Mouse (Mus musculus) G1E (cell line): ENCODE measurements around the gene Zfp398. TPM values are rescaled to one million over a fixed set of nuclear protein-coding genes. Genes with fewer than 3 reads are reported as not detected.
A peak's percentile ranks its signal among the peaks of the same experiment; 100 is the strongest.
"Not testable (repeated sequence)": the region's sequence is repeated elsewhere in the genome, so short reads cannot be mapped to it uniquely, and the experiment has no call there.

Experiments
- ATAC-seq: 2 replicates; pipeline ENCODE4 v1.8.0; 2016; ENCODE audit warnings: mild to moderate bottlenecking; ENCODE audit not compliant: insufficient number of reproducible peaks, poor library complexity, low FRiP score, severe bottlenecking; ENCODE audit errors: extremely low read depth
- DNase-seq: peaks from one replicate; pipeline ENCODE4 v3.0.0; 2012; ENCODE audit warnings: low spot score
- H3K27me3 ChIP-seq: 2 replicates; pipeline ENCODE4 v1.6.1; 2012; ENCODE audit warnings: mild to moderate bottlenecking, low read length, inconsistent platforms; ENCODE audit not compliant: insufficient read depth
- H3K36me3 ChIP-seq: replicated peaks from 2 replicates; pipeline ENCODE3; 2012; ENCODE audit warnings: mild to moderate bottlenecking, inconsistent platforms
- H3K4me1 ChIP-seq: 2 replicates; pipeline ENCODE4 v1.6.1; 2012; ENCODE audit warnings: low read depth, low read length, inconsistent platforms, mixed read lengths; ENCODE audit not compliant: insufficient read depth
- H3K4me3 ChIP-seq: 2 replicates; pipeline ENCODE4 v1.5.1; 2012; ENCODE audit warnings: low read depth, mild to moderate bottlenecking, inconsistent platforms, low read length, moderate library complexity, mixed read lengths
- H3K9me3 ChIP-seq: replicated peaks from 2 replicates; pipeline ENCODE4 v1.6.1; 2012; ENCODE audit warnings: inconsistent platforms
- CTCF ChIP-seq: IDR thresholded peaks from 2 replicates; pipeline ENCODE4 v1.5.1; 2012; ENCODE audit warnings: low read depth, low read length, inconsistent platforms, mixed read lengths
- GATA1 ChIP-seq: IDR thresholded peaks from 2 replicates; pipeline ENCODE4 v1.6.1; 2012; ENCODE audit warnings: borderline replicate concordance, low read length, inconsistent platforms, mixed read lengths
- GATA2 ChIP-seq: IDR thresholded peaks from 2 replicates; pipeline ENCODE4 v1.6.1; 2012; ENCODE audit warnings: low read depth, low read length, inconsistent platforms, borderline replicate concordance
- POLR2AphosphoS5 ChIP-seq: IDR thresholded peaks from 2 replicates; pipeline ENCODE4 v1.6.1; 2012; ENCODE audit warnings: low read depth, low read length, inconsistent platforms; ENCODE audit not compliant: insufficient replicate concordance
- TAL1 ChIP-seq: conservative IDR thresholded peaks from 2 replicates; pipeline ENCODE4 v1.6.1; 2012; ENCODE audit warnings: low read depth, low read length, inconsistent platforms, mixed read lengths
- polyA plus RNA-seq: library from polyadenylated mRNA; stranded (reverse); fragments of >175 nt; gene quantifications from 2 replicates; pipeline ENCODE4 v1.2.3, GENCODE M21; 2012
- total RNA-seq, 2 experiments: library from RNA; stranded (forward) in 1 of 2; stranded (reverse) in 1 of 2; fragments of 200-1000 nt in 1 of 2; fragments of >200 nt in 1 of 2; fragmentation: Nextera tagmentation in 1 of 2; gene quantifications; 2 replicates each; pipeline ENCODE4 v1.2.3; 2014 to 2017

The Zfp398 gene
- total and polyA plus RNA-seq, 3 experiments: 4.6 to 27.5 (median 15.7) TPM

DNA sequence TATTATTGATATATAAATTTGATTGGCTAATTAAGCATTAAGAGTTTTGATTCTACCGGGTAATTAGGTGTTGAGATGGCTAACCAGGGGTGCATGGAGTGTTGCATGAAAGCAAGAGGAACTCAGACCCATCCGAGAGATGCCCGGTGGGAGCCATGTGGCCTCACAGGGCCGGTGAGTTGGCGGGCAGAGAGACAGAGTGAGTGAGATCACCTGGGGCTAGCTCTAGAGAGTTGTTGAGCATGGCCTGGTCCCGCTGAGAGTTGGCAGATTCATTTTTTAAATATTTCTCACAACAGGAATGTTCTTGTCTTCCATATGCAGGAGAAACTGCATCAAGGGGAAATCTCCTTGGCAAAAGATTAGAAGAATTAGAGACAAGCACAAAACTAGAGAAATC lies 21.8 kb downstream of the Zfp398 start:
- TF ChIP-seq GATA1 (no peak), TAL1 (no peak), CTCF (no peak), POLR2AphosphoS5 (no peak)
- DNase-seq (no peak), ATAC-seq (no peak)
- Histone ChIP-seq H3K27me3 (no peaks in the 10 kb centered on the region), H3K9me3 (no peaks in the 10 kb centered on the region), H3K36me3 (peaks cover 41% of the 10 kb centered on the region), H3K4me3 (no peak overlapping the region), H3K4me1 (no peaks in the 10 kb centered on the region)

DNA sequence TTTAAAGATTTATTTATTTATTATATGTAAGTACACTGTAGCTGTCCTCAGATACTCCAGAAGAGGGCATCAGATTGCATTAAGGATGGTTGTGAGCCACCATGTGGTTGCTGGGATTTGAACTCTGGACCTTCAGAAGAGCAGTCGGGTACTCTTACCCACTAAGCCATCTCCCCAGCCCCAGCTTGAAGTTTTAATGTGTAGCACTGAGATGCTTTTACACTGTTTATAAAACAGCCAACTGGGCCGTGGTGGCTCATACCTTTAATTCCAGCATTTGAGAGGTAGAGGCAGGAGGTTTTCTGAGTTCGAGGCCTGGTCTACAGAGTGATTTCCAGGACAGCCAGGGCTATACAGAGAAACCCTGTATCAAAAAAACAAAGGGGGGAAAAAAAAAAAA lies 22.3 kb downstream of the Zfp398 start:
- H3K36me3 ChIP-seq: peaks cover 46% of the 10 kb centered on the region
- not testable (repeated sequence) for H3K9me3 ChIP-seq, H3K27me3 ChIP-seq, H3K4me1 ChIP-seq, H3K4me3 ChIP-seq, ATAC-seq, DNase-seq

DNA sequence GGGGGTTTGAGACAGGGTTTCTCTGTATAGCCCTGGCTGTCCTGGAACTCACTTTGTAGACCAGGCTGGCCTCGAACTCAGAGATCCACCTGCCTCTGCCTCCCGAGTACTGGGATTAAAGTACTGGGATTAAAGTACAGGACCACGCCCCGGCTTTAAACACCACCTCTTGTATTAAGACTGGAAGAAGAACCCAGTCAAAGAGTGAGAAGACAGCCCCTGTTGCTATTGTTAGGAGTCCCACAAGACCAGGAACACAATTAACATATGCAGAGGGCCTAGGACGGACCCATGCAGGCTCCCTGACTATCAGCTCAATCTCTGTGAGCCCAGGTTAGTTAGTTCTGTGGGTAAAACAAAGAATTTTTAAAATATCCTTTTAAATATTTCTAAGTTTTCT lies 36.8 kb downstream of the Zfp398 start:
- ATAC-seq: no peak
- DNase-seq: no peak

DNA sequence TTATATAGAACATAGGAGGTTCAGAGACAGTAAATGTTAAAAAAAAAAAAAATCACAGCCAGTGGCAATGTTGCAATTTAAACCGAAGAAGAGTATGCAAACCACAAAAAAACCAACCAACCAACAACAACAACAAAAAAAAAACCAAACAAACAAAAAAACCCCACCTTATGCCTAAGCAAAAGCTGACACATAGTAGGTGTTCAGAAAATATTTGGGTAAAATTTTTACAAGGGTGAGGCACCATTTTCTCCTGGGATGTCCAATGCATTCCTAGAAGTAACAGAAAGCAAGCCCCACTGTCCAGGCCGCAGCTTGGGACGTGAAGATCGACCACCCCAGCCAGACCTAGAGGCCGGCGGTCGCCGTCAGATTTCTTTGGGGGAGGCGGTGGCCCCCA lies 41.6 kb downstream of the Zfp398 start, which contains the start of gene Zfp282:
Zfp282 (plus strand) TSS at position 147 of the 400 bp plus-strand sequence.
- DNase-seq (no peak), ATAC-seq (no peak)
- peaks cover 23% of the 10 kb centered on the region for H3K4me1 ChIP-seq
- no peak for TF ChIP-seq GATA2
- no peak for TF ChIP-seq TAL1
- H3K27me3 ChIP-seq: no peaks in the 10 kb centered on the region
- H3K36me3 ChIP-seq: peaks cover 29% of the 10 kb centered on the region
- peak within 1 kb of the TSS; percentile 86 for H3K4me3 ChIP-seq
- no peaks in the 10 kb centered on the region for H3K9me3 ChIP-seq

More for the DNA sequence above, 36.8 kb downstream of the Zfp398 start:
- Histone ChIP-seq H3K4me3 (no peak overlapping the region), H3K9me3 (no peaks in the 10 kb centered on the region), H3K27me3 (no peaks in the 10 kb centered on the region), H3K4me1 (peaks cover 2% of the 10 kb centered on the region; the same call in 1 of the 2 replicates), H3K36me3 (peaks cover 26% of the 10 kb centered on the region)
- no peak for TF ChIP-seq GATA1
- TF ChIP-seq CTCF: no peak
- no peak for TF ChIP-seq GATA2
- TF ChIP-seq TAL1: no peak

DNA sequence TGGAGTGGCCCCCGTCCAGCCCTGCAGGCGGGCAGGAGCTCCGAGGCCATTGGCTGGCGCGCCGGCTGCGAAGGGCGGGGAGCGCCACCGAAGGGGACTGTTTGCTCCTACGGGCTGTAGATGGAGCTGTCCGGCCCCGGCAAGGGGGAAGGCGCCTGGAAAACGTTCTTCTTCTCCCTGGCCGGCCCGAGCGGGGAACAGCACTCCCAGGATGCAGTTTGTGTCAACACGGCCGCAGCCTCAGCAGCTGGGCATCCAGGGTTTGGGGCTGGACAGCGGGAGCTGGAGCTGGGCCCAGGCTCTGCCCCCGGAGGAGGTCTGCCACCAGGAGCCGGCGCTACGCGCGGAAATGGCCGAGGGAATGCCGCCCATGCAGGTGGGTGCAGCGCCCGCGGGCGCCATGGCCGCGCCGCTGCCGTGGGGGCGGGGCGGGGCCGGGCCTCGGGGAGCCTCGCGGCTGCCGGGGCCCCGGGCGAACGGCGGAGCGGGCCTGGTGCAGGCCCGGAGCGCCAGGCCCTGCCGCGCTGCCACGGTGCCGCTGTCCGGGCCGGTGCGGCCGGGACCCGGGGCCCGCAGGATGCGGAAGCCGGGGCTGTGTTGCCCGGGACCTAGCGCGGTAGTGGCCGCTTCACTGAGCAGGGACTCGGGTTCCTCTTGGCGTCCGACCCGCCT lies 42.1 kb downstream of the Zfp398 start:
- DNase-seq (peak; percentile 95), ATAC-seq (peak; percentile 79)
- Histone ChIP-seq H3K4me3 (peak overlapping the region; percentile 86), H3K27me3 (no peaks in the 10 kb centered on the region), H3K9me3 (no peaks in the 10 kb centered on the region), H3K4me1 (peaks cover 27% of the 10 kb centered on the region), H3K36me3 (peaks cover 35% of the 10 kb centered on the region)
- TF ChIP-seq GATA1 (no peak), POLR2AphosphoS5 (no peak), CTCF (no peak), GATA2 (no peak), TAL1 (no peak)

DNA sequence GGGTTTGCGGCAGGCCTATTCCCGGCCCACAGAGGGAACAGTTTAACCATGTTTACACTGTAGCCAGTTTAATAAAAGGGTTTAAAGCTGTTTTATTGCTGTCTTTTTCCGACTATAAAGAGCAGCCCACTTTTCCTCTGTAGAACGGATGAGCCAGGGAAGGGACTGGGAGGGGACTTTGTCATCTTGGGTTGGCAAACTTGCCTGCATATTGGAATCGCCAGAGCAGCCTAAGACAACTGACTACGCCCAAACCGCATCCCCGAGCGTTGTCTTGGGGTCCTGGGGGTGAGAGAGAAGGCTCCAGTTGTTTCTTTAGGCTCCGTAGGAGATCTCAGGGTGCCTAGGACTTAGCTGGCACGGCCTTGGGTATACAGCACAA lies 42.7 kb downstream of the Zfp398 start:
- peaks cover 29% of the 10 kb centered on the region for H3K4me1 ChIP-seq
- H3K4me3 ChIP-seq: peak overlapping the region; percentile 86
- no peaks in the 10 kb centered on the region for H3K27me3 ChIP-seq
- TF ChIP-seq GATA2: no peak
- no peak for TF ChIP-seq TAL1
- TF ChIP-seq CTCF: no peak
- no peak for TF ChIP-seq GATA1
- TF ChIP-seq POLR2AphosphoS5: no peak
- DNase-seq (peak; percentile 34), ATAC-seq (no peak)
- H3K36me3 ChIP-seq: peaks cover 40% of the 10 kb centered on the region
- H3K9me3 ChIP-seq: no peaks in the 10 kb centered on the region

DNA sequence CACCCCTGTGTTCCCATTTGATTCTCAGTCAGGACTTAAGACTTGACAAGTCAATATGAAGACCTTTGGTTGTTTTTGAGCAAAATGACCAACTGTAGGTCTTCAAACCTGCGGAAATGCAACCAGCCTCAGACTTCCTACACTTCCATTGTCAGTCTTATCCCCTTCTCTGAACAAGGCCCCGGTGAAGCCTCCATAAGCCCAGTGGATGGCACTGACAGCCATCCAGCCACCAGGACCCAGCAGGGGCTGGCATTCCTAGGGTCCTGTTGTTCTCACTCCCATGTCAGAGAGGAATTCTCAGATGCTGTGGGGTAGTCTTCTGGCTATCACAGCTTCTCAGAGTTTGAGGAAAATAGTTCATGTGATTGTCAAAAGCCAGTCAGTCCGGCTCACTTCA lies 43.1 kb downstream of the Zfp398 start:
- H3K36me3 ChIP-seq: peaks cover 45% of the 10 kb centered on the region
- peak; percentile 3 for DNase-seq
- peaks cover 29% of the 10 kb centered on the region for H3K4me1 ChIP-seq
- TF ChIP-seq CTCF (no peak), POLR2AphosphoS5 (no peak), TAL1 (no peak), GATA2 (no peak), GATA1 (no peak)
- no peaks in the 10 kb centered on the region for H3K9me3 ChIP-seq
- ATAC-seq: no peak
- peak overlapping the region; percentile 86 for H3K4me3 ChIP-seq
- no peaks in the 10 kb centered on the region for H3K27me3 ChIP-seq
